ENCODE assay signal across 8 mouse cellular contexts in genomic region chr17:48336857-48337256, GRCm38 (mm10). TPM values are rescaled to one million over a fixed set of nuclear protein-coding genes. Genes with fewer than 3 reads are reported as not detected.
DNase-seq lines count a peak whose midpoint lies in the region; ATAC-seq lines count a peak whose summit lies in the region.

No protein-coding gene starts in this region.

- WGBS in heart, embryonic 11.5 days (ENCODE audit: insufficient replicate concordance), result 2% methylated on average over 6 of the region's 6 CpGs

- no peaks in the 10 kb centered on the region for H3K27me3 ChIP-seq in heart, embryonic 11.5 days (ENCODE audit: control insufficient read depth, insufficient read depth, low read length)
- no peaks in the 10 kb centered on the region; the same call in 1 of the 2 replicates for H3K27me3 ChIP-seq in splenic B cell, adult 2 months (ENCODE audit: control insufficient read depth, insufficient read depth, low read length, poor library complexity, severe bottlenecking)

- DNase-seq in heart, adult 11 months, result peak; percentile 96
- DNase-seq in c-Kit-negative CD71-positive TER-119-positive erythroid progenitor cells, embryonic 14.5 days (ENCODE audit: low read depth, low spot score), result peak; percentile 72
- DNase-seq in frontal cortex, postnatal 10 days (ENCODE audit: low spot score in 2 of 2), result peak; percentile 40 to 78
- DNase-seq in induced T-regulatory cell, adult 2 months (ENCODE audit: low read depth), result peak; percentile 84
- peak; percentile 78 to 89 for DNase-seq in left cerebral cortex, postnatal 14 days (ENCODE audit: low spot score in 2 of 2)
- peak; percentile 48 to 80 for DNase-seq in monocyte, adult 2 months (ENCODE audit: low read depth in 1 of 2, low spot score in 2 of 2)
- peak; percentile 91 for DNase-seq in splenic B cell, adult 2 months (ENCODE audit: low read depth, low spot score)

- H3K4me2 ChIP-seq in heart, embryonic 11.5 days, result no peak overlapping the region

- no peak overlapping the region for H3K27ac ChIP-seq in heart, embryonic 11.5 days (ENCODE audit: low read depth, low read length)

- intact Hi-C loops in left cerebral cortex, postnatal 14 days (cut with DNase I), result loop anchor here (1.0 to 5.0 kb wide), 4 partner anchors 62 to 465 kb away; partner anchors contain the start of gene Nfya

- H3K9ac ChIP-seq in heart, embryonic 11.5 days (ENCODE audit: low read depth, low read length), result no peak overlapping the region

- no peaks in the 10 kb centered on the region for H3K36me3 ChIP-seq in heart, embryonic 11.5 days (ENCODE audit: control insufficient read depth, insufficient read depth, low read length)
- H3K36me3 ChIP-seq in splenic B cell, adult 2 months (ENCODE audit: control insufficient read depth, insufficient read depth, low read length, poor library complexity, severe bottlenecking), result no peaks in the 10 kb centered on the region

- no peak overlapping the region for H3K4me3 ChIP-seq in heart, embryonic 11.5 days (ENCODE audit: low read depth, low read length)

- 0 out of 2 replicates have a peak, but pooled peaks cover 2% of the 10 kb centered on the region for H3K4me1 ChIP-seq in heart, embryonic 11.5 days (ENCODE audit: control insufficient read depth, insufficient read depth, low read length)

- ATAC-seq in heart, embryonic 11.5 days (replicated peaks; ENCODE audit: insufficient number of reproducible peaks, low FRiP score, low TSS enrichment), result no peak

- H3K9me3 ChIP-seq in heart, embryonic 11.5 days (replicated peaks; ENCODE audit: control insufficient read depth, low read length), result no peaks in the 10 kb centered on the region

RNA-seq across cellular contexts. Expression of gene Trem2, which starts 9.3 kb away (rescaled TPM):
- 1.1 and 1.5 TPM in 2 replicates for polyA plus RNA-seq in heart, embryonic 11.5 days (2014; fragmentation: Nextera tagmentation; extraction: Ambion mirVana)
- total RNA-seq in left cerebral cortex, postnatal 14 days (2021), result 10 to 100 TPM in 1 of 2 experiments, 1 to 10 TPM in 1; 8.5 to 10.3 TPM

RNA-seq across cellular contexts. Expression of gene B430306N03Rik, which starts 20.9 kb away (rescaled TPM):
- polyA plus RNA-seq in heart, embryonic 11.5 days (2014; fragmentation: Nextera tagmentation; extraction: Ambion mirVana), result 0.30 TPM in 1 of 2 replicates, not detected in the other
- under 1 TPM; 0.08 to 0.11 TPM for total RNA-seq in left cerebral cortex, postnatal 14 days (2021)

RNA-seq across cellular contexts. Expression of gene Treml1, which starts 22.9 kb away (rescaled TPM):
- polyA plus RNA-seq in heart, embryonic 11.5 days (2014; fragmentation: Nextera tagmentation; extraction: Ambion mirVana), result 4.3 and 5.0 TPM in 2 replicates
- total RNA-seq in left cerebral cortex, postnatal 14 days (2021), result under 1 TPM in 1 of 2 experiments, not detected in 1; 0.44 TPM

RNA-seq across cellular contexts. Expression of gene Treml2, which starts 37.6 kb away (rescaled TPM):
- 0.66 and 0.79 TPM in 2 replicates for polyA plus RNA-seq in heart, embryonic 11.5 days (2014; fragmentation: Nextera tagmentation; extraction: Ambion mirVana)
- total RNA-seq in left cerebral cortex, postnatal 14 days (2021), result under 1 TPM; 0.46 to 0.47 TPM
